Mouse (Mus musculus): ENCODE measurements at regions not wholly inside any gene's neighbourhood (a gene's known extent, or its start where the extent isn't known, plus 50 kb on each side); places are given as distances from the start of the nearest gene placed in this dataset.

DNA sequence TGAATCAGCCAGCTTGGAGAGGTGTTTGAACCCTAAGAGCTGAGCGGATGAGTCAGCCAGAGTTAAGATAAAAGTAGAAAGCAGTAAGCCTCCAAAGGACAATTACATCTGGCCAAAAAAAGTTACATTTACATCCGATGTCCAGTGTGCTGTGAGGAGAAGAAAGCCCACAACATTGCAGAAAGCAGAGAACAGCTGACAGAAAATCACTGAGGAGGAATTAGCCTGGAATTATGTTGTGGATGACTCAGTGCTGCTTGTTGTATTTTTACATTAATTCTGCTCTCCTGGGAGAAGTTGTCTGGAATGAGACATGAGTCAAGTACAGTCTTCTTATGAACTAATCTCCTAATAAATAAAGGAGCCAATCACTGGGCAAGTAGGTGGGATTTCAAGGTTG is 1071.6 kb downstream of the Zpld1 start:
- no peaks in the 10 kb centered on the region for H3K27me3 ChIP-seq (ENCODE audit: insufficient read depth, low read length)
- no peak for TF ChIP-seq CTCF (IDR thresholded peaks at IDR 0.05; ENCODE audit: low read depth)
- ATAC-seq (replicated peaks; ENCODE audit: low FRiP score, low read depth) (no peak), DNase-seq (ENCODE audit: low spot score) (no peak)
- no peaks in the 10 kb centered on the region for H3K4me1 ChIP-seq (replicated peaks; ENCODE audit: insufficient read depth, low read length)
- no peak overlapping the region for H3K27ac ChIP-seq
- no peak overlapping the region for H3K4me3 ChIP-seq (replicated peaks; ENCODE audit: low read depth, low read length)
- no peaks in the 10 kb centered on the region for H3K36me3 ChIP-seq (ENCODE audit: insufficient read depth, low read length)
- WGBS, result 86% methylated on average over 2 of the region's 2 CpGs
- H3K9ac ChIP-seq (ENCODE audit: low read depth, low read length), result no peak overlapping the region
- H3K4me2 ChIP-seq (ENCODE audit: low read length), result no peak overlapping the region
- H3K9me3 ChIP-seq (replicated peaks; ENCODE audit: low read length), result no peaks in the 10 kb centered on the region

DNA sequence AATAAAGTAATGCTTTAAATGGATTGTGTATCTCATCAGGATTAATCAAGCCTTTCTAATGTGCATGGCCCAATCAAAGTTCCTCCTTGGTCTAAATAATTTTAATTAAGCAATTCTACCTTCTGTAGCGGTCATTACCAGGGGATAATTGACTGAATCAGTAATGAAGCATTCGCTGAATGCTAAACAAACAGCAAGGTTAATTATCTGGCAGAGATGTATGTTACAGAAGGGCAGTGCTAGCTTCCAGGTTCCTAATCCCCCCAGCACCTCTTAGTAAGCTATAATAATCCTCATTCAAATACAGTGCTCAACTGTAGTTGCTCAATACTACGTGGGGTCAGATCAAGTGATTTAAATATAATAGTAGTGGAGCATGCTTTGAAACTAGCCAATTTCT is 1102.6 kb downstream of the Zpld1 start:
- Histone ChIP-seq H3K27ac (no peak overlapping the region), H3K36me3 (ENCODE audit: insufficient read depth, low read length) (no peaks in the 10 kb centered on the region), H3K27me3 (ENCODE audit: insufficient read depth, low read length) (no peaks in the 10 kb centered on the region), H3K4me3 (replicated peaks; ENCODE audit: low read depth, low read length) (no peak overlapping the region), H3K4me1 (replicated peaks; ENCODE audit: insufficient read depth, low read length) (no peaks in the 10 kb centered on the region), H3K9ac (ENCODE audit: low read depth, low read length) (no peak overlapping the region), H3K9me3 (replicated peaks; ENCODE audit: low read length) (no peaks in the 10 kb centered on the region), H3K4me2 (ENCODE audit: low read length) (no peak overlapping the region)
- 71% methylated on average over 3 of the region's 3 CpGs for WGBS
- DNase-seq (ENCODE audit: low spot score) (no peak), ATAC-seq (replicated peaks; ENCODE audit: low FRiP score, low read depth) (no peak)
- TF ChIP-seq CTCF (IDR thresholded peaks at IDR 0.05; ENCODE audit: low read depth), result no peak

DNA sequence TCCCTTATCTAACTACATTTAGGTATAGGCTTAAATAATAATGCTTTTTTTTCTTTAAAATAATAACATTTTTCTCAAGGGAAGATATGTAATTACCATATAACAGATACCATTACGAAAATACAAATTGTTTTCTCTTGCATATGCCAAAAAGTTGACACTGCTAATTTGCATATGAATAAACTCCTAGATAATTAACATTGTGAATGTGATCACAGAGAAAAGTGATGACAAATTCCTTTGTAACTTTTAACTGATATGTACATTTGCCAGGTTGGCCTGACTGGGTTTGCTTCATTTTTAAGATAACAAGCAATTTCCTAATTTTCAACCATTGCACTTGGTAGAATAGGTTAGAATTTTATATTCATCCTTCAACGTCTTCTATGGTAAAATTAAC is 1103.1 kb downstream of the Zpld1 start:
- no peaks in the 10 kb centered on the region for H3K36me3 ChIP-seq (ENCODE audit: insufficient read depth, low read length)
- TF ChIP-seq CTCF (IDR thresholded peaks at IDR 0.05; ENCODE audit: low read depth), result no peak
- no peaks in the 10 kb centered on the region for H3K4me1 ChIP-seq (replicated peaks; ENCODE audit: insufficient read depth, low read length)
- no peak for ATAC-seq (replicated peaks; ENCODE audit: low FRiP score, low read depth)
- H3K4me3 ChIP-seq (replicated peaks; ENCODE audit: low read depth, low read length), result no peak overlapping the region
- no peaks in the 10 kb centered on the region for H3K9me3 ChIP-seq (replicated peaks; ENCODE audit: low read length)
- no peak for DNase-seq (ENCODE audit: low spot score)
- no peak overlapping the region for H3K4me2 ChIP-seq (ENCODE audit: low read length)
- 85% methylated on average over 2 of the region's 2 CpGs for WGBS
- H3K27me3 ChIP-seq (ENCODE audit: insufficient read depth, low read length), result no peaks in the 10 kb centered on the region
- H3K9ac ChIP-seq (ENCODE audit: low read depth, low read length), result no peak overlapping the region
- no peak overlapping the region for H3K27ac ChIP-seq
